Mouse (Mus musculus): ENCODE results near the gene Galnt7. TPM values are rescaled to one million over a fixed set of nuclear protein-coding genes. Genes with fewer than 3 reads are reported as not detected.

Galnt7 gene
- polyA plus RNA-seq, 1 experiment from 2014 or later, result 8.7 TPM

DNA sequence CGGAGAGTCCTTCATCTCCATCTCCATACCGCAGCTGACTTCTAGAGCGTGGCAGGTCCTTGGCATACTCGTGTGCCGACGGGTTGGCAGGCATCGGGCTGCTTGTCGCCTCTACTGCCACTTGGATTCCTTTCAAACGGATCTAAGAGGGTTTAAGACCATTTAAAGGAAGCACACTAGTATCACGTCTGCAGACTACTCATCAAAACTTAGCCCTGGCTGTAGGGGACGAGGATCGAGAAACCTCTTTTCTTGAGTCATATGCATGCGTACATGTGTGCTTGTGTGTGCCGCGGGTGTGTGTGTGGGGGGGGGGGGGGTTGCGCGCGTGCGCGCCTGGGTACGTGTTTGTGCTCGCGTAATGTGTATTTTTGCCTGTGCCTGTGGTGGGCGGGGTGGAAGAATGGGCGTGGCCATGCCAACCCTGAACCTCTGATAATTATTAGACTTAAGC, 164.5 kb downstream of the Galnt7 start:
- peak; percentile 36 for ATAC-seq
- Histone ChIP-seq H3K9me3 (ENCODE audit: control insufficient read depth, low read length) (no peaks in the 10 kb centered on the region), H3K4me3 (replicated peaks; ENCODE audit: low read length) (peak overlapping the region; percentile 99), H3K27ac (ENCODE audit: low read length) (peak overlapping the region; percentile 99), H3K4me2 (ENCODE audit: low read length) (peak overlapping the region; percentile 82), H3K9ac (replicated peaks; ENCODE audit: low read depth, low read length) (peak overlapping the region; percentile 47), H3K27me3 (replicated peaks; ENCODE audit: control insufficient read depth, insufficient read depth, low read length) (no peaks in the 10 kb centered on the region), H3K36me3 (ENCODE audit: control insufficient read depth, insufficient read depth) (no peaks in the 10 kb centered on the region), H3K4me1 (replicated peaks; ENCODE audit: control insufficient read depth, insufficient read depth, low read length) (peaks cover 7% of the 10 kb centered on the region)
- 0% methylated on average over 25 of the region's 25 CpGs for WGBS

GRCm38 (mm10) chr8:57487441-57488155, 165.2 kb downstream of the Galnt7 start, which contains the start of gene Sap30:
Gene Sap30 (minus strand): TSS chr8:57487860.
- Histone ChIP-seq H3K4me3 (replicated peaks; ENCODE audit: low read length) (peak within 1 kb of the TSS; percentile 99), H3K4me1 (replicated peaks; ENCODE audit: control insufficient read depth, insufficient read depth, low read length) (peaks cover 7% of the 10 kb centered on the region), H3K9ac (replicated peaks; ENCODE audit: low read depth, low read length) (peak within 1 kb of the TSS; percentile 94), H3K27ac (ENCODE audit: low read length) (peak within 1 kb of the TSS; percentile 99), H3K27me3 (replicated peaks; ENCODE audit: control insufficient read depth, insufficient read depth, low read length) (no peaks in the 10 kb centered on the region), H3K9me3 (ENCODE audit: control insufficient read depth, low read length) (no peaks in the 10 kb centered on the region), H3K36me3 (ENCODE audit: control insufficient read depth, insufficient read depth) (peaks cover 2% of the 10 kb centered on the region; the same call in 1 of the 2 replicates), H3K4me2 (ENCODE audit: low read length) (peak within 1 kb of the TSS; percentile 82)
- WGBS, result under 1% methylated on average over 65 of the region's 66 CpGs
- ATAC-seq, result peak; percentile 97

DNA sequence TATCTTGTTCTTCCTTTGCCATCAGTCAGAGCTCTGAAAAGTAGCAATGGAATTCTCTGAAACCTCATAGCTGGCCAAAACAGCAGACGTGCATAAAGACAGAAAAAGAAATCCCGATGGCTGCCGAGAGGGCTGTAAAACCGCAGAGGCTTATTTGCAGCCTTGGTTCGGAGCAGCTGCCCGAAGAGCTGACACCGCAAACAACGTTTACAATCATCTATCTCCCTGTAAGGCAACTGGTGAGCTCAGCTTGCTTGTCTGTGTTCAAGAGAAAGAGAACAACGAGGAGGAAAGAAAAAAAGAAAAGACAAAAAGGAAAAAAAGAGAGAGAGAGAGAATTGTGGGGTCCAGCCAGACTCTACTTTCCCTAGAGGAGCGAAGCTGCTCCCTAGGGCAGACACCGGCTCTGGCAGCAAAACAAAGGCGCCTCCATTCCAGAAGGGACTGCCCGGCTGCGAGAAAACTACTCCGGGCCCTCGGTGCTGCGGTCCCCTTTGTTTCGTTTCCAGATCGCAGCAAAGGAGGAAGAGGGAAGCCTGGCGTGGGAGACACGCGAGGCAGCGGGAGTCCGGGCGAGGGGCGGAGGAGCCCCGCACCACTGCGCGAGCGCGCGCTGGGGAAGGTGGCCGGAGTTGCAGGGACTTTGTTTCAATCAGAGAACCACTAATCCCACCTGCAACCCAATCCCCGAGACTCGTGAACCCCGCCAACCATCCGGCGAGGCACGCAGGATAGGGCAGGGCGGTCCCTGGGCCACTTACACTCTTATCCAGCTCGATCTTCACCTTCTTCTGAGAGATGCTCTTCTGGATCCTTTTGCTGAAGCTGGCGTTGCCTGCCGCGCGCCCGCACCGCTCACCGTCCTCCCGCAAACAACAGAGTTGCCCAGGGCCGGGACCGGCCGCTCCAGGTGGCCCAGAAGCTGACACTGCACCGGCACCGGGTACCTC, 166.1 kb downstream of the Galnt7 start:
- peaks cover 7% of the 10 kb centered on the region for H3K4me1 ChIP-seq (replicated peaks; ENCODE audit: control insufficient read depth, insufficient read depth, low read length)
- peak overlapping the region; percentile 63 for H3K4me2 ChIP-seq (ENCODE audit: low read length)
- ATAC-seq, result peak; percentile 45
- under 1% methylated on average over 54 of the region's 54 CpGs for WGBS
- peak overlapping the region; percentile 99 for H3K27ac ChIP-seq (ENCODE audit: low read length)
- no peaks in the 10 kb centered on the region for H3K9me3 ChIP-seq (ENCODE audit: control insufficient read depth, low read length)
- no peaks in the 10 kb centered on the region for H3K27me3 ChIP-seq (replicated peaks; ENCODE audit: control insufficient read depth, insufficient read depth, low read length)
- H3K36me3 ChIP-seq (ENCODE audit: control insufficient read depth, insufficient read depth), result peaks cover 9% of the 10 kb centered on the region
- H3K9ac ChIP-seq (replicated peaks; ENCODE audit: low read depth, low read length), result peak overlapping the region; percentile 94
- H3K4me3 ChIP-seq (replicated peaks; ENCODE audit: low read length), result peak overlapping the region; percentile 99

DNA sequence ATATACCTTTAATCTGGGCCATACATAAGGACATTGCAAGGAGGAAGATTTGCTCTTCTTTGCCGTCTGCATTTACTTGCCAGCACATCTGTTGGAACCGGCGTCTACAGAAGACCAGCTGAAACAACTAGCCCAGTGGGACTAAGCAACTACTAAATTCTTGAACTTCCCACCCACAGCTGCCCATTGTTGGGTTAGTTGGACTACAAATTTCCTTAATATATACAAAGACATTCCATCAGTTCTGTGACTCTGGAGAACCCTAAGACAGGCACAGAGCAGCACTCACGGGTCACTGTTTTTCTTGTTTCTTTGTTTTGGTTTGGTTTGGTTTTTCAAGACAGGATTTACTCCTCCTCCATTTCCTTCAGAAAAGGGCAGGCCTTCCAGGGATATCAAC, 172.2 kb downstream of the Galnt7 start:
- no peak for ATAC-seq
- H3K36me3 ChIP-seq (ENCODE audit: control insufficient read depth, insufficient read depth), result peaks cover 12% of the 10 kb centered on the region
- no peaks in the 10 kb centered on the region for H3K27me3 ChIP-seq (replicated peaks; ENCODE audit: control insufficient read depth, insufficient read depth, low read length)
- H3K4me2 ChIP-seq (ENCODE audit: low read length), result no peak overlapping the region
- H3K27ac ChIP-seq (ENCODE audit: low read length), result no peak overlapping the region
- no peaks in the 10 kb centered on the region for H3K9me3 ChIP-seq (ENCODE audit: control insufficient read depth, low read length)
- 89% methylated on average over 4 of the region's 4 CpGs for WGBS
- no peak overlapping the region for H3K9ac ChIP-seq (replicated peaks; ENCODE audit: low read depth, low read length)
- peaks cover 4% of the 10 kb centered on the region for H3K4me1 ChIP-seq (replicated peaks; ENCODE audit: control insufficient read depth, insufficient read depth, low read length)
- no peak overlapping the region for H3K4me3 ChIP-seq (replicated peaks; ENCODE audit: low read length)

- H3K4me3 ChIP-seq (replicated peaks; ENCODE audit: low read length), result no peak overlapping the region
- WGBS, result 97% methylated on average over 8 of the region's 8 CpGs
- H3K27ac ChIP-seq (ENCODE audit: low read length), result no peak overlapping the region
Measured at GRCm38 (mm10) chr8:57479700-57480099, 173.1 kb downstream of the Galnt7 start.

DNA sequence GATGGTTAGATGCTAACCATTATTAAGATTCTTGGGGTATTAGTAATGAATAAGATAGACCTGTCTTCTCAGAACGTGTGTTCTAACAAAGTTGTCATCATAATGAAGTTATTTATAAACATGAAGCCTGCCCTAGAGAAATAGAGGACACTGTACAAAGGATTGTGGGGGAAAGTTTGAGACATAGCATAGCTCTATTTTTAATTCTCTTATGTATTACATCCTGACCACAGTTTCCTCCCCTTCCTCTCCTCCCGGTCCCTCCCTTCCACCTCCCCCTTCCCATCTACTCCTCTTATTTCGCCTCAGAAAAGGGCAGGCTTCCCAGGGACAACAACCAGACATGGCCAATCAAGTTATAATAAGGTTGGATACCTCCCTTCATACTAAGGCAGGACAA, 174.4 kb downstream of the Galnt7 start:
- H3K4me3 ChIP-seq (replicated peaks; ENCODE audit: low read length), result no peak overlapping the region
- peaks cover 12% of the 10 kb centered on the region for H3K36me3 ChIP-seq (ENCODE audit: control insufficient read depth, insufficient read depth)
- no peaks in the 10 kb centered on the region for H3K4me1 ChIP-seq (replicated peaks; ENCODE audit: control insufficient read depth, insufficient read depth, low read length)
- no peak overlapping the region for H3K9ac ChIP-seq (replicated peaks; ENCODE audit: low read depth, low read length)
- WGBS, result 67% methylated on average over 3 of the region's 3 CpGs
- no peak overlapping the region for H3K4me2 ChIP-seq (ENCODE audit: low read length)
- H3K9me3 ChIP-seq (ENCODE audit: control insufficient read depth, low read length), result no peaks in the 10 kb centered on the region
- no peak for ATAC-seq
- no peaks in the 10 kb centered on the region for H3K27me3 ChIP-seq (replicated peaks; ENCODE audit: control insufficient read depth, insufficient read depth, low read length)
- H3K27ac ChIP-seq (ENCODE audit: low read length), result no peak overlapping the region

More at GRCm38 (mm10) chr8:57479700-57480099, 173.1 kb downstream of the Galnt7 start:
- ATAC-seq, result no peak
- no peak overlapping the region for H3K9ac ChIP-seq (replicated peaks; ENCODE audit: low read depth, low read length)
- peaks cover 12% of the 10 kb centered on the region for H3K36me3 ChIP-seq (ENCODE audit: control insufficient read depth, insufficient read depth)
- H3K4me2 ChIP-seq (ENCODE audit: low read length), result no peak overlapping the region
- H3K9me3 ChIP-seq (ENCODE audit: control insufficient read depth, low read length), result no peaks in the 10 kb centered on the region
- H3K27me3 ChIP-seq (replicated peaks; ENCODE audit: control insufficient read depth, insufficient read depth, low read length), result no peaks in the 10 kb centered on the region
- no peaks in the 10 kb centered on the region for H3K4me1 ChIP-seq (replicated peaks; ENCODE audit: control insufficient read depth, insufficient read depth, low read length)

Other genes with a start within 250 kb of the Galnt7 start
- 14.7 and 20.2 TPM in 2 replicates for gene Scrg1, start 197.1 kb downstream of the Galnt7 start, polyA plus RNA-seq (2015; fragmentation: Nextera tagmentation; extraction: Ambion mirVana)
- 53.1 and 64.3 TPM in 2 replicates for gene Sap30, start 165.2 kb downstream of the Galnt7 start, polyA plus RNA-seq (2015; fragmentation: Nextera tagmentation; extraction: Ambion mirVana)
- gene Hmgb2, start 141.1 kb downstream of the Galnt7 start, polyA plus RNA-seq (2015; fragmentation: Nextera tagmentation; extraction: Ambion mirVana), result 168 and 177 TPM in 2 replicates

Data from forebrain, embryonic 16.5 days (tissue).